Comparison of ENCODE assay signal across 8 mouse cellular contexts in genomic region chr4:63402558-63402957, GRCm38 (mm10). TPM values are rescaled to one million over a fixed set of nuclear protein-coding genes. Genes with fewer than 3 reads are reported as not detected.
DNase-seq lines count a peak whose midpoint lies in the region; ATAC-seq and TF ChIP-seq lines count a peak whose summit lies in the region.

No protein-coding gene starts in this region.

- H3K27ac ChIP-seq in thymus, adult 2 months (ENCODE audit: control insufficient read depth, insufficient read depth, low read length) = peak overlapping the region; percentile 89
- peak overlapping the region; percentile 72 for H3K27ac ChIP-seq in liver, embryonic 15.5 days (replicated peaks)

- peak overlapping the region; percentile 79 for H3K4me3 ChIP-seq in thymus, adult 2 months (ENCODE audit: control insufficient read depth, insufficient read depth, low read length)
- H3K4me3 ChIP-seq in liver, embryonic 15.5 days (replicated peaks) = peak overlapping the region; percentile 46

- peak; percentile 45 for DNase-seq in CD4-positive, CD25-positive, alpha-beta regulatory T cell, adult 2 months (ENCODE audit: low read depth, low spot score)
- no peak for DNase-seq in thymus, adult 2 months
- no peak for DNase-seq in thymus, postnatal 10 days (ENCODE audit: low spot score in 2 of 2)
- no peak for DNase-seq in cerebellum, adult 8-10 months
- no peak for DNase-seq in yolk sac, embryonic 10.5 days (ENCODE audit: low spot score)
- no peak for DNase-seq in cerebellum, adult 11 months

- peaks cover 75% of the 10 kb centered on the region for H3K4me1 ChIP-seq in thymus, adult 2 months (replicated peaks; ENCODE audit: control insufficient read depth, insufficient read depth, low read length)
- peaks cover 95% of the 10 kb centered on the region for H3K4me1 ChIP-seq in liver, embryonic 15.5 days (replicated peaks)

- no peaks in the 10 kb centered on the region for H3K9me3 ChIP-seq in liver, embryonic 15.5 days (replicated peaks)

- no peaks in the 10 kb centered on the region for H3K27me3 ChIP-seq in thymus, adult 2 months (ENCODE audit: control insufficient read depth, insufficient read depth, low read length)
- H3K27me3 ChIP-seq in liver, embryonic 15.5 days = no peaks in the 10 kb centered on the region

- no peak for ATAC-seq in CD4-positive, CD25-positive, alpha-beta regulatory T cell, adult 4 months
- ATAC-seq in liver, embryonic 15.5 days (ENCODE audit: insufficient read depth) = no peak

- 2% methylated on average over 6 of the region's 6 CpGs for WGBS in thymus, adult 2 months
- WGBS in liver, embryonic 15.5 days (ENCODE audit: insufficient replicate concordance) = 37% methylated on average over 6 of the region's 6 CpGs

- no peak for TF ChIP-seq POLR2A in thymus, adult 2 months (IDR thresholded peaks at IDR 0.05; ENCODE audit: control insufficient read depth, extremely low read depth, insufficient read depth, low read length, poor library complexity)

- no peak for TF ChIP-seq CTCF in thymus, adult 2 months (IDR thresholded peaks at IDR 0.05; ENCODE audit: borderline replicate concordance, control insufficient read depth, extremely low read depth, insufficient read depth, low read length, poor library complexity)

- H3K9ac ChIP-seq in liver, embryonic 15.5 days = peak overlapping the region; percentile 30; the same call in 1 of the 2 replicates

- H3K4me2 ChIP-seq in liver, embryonic 15.5 days = peak overlapping the region; percentile 49

- H3K36me3 ChIP-seq in thymus, adult 2 months (ENCODE audit: control insufficient read depth, insufficient read depth, low read length) = peaks cover 4% of the 10 kb centered on the region; the same call in 1 of the 2 replicates
- 0 out of 2 replicates have a peak, but pooled peaks cover under 1% of the 10 kb centered on the region for H3K36me3 ChIP-seq in liver, embryonic 15.5 days (replicated peaks)

RNA-seq across cellular contexts. Expression of gene Akna, which starts 0.6 kb away (rescaled TPM):
- 100 to 1,000 TPM in 1 of 2 experiments, 10 to 100 TPM in 1; 95.9 to 158 TPM for polyA plus RNA-seq in CD4-positive, CD25-positive, alpha-beta regulatory T cell, adult 4 months (2017; shearing (Covaris generic))
- 76.6 and 92.4 TPM in 2 replicates for polyA plus RNA-seq in thymus, adult 2 months (2012; rRNA removed)
- polyA plus RNA-seq in liver, embryonic 15.5 days (2015; fragmentation: Nextera tagmentation; extraction: Ambion mirVana) = 4.8 and 5.7 TPM in 2 replicates

RNA-seq across cellular contexts. Expression of gene Orm2, which starts 40.3 kb away (rescaled TPM):
- polyA plus RNA-seq in CD4-positive, CD25-positive, alpha-beta regulatory T cell, adult 4 months (2017; shearing (Covaris generic)) = under 1 TPM in 1 of 2 experiments, not detected in 1; 0.43 TPM
- 0.31 and 0.38 TPM in 2 replicates for polyA plus RNA-seq in thymus, adult 2 months (2012; rRNA removed)
- not detected in 2 replicates for polyA plus RNA-seq in liver, embryonic 15.5 days (2015; fragmentation: Nextera tagmentation; extraction: Ambion mirVana)

RNA-seq across cellular contexts. Expression of gene Orm3, which starts 46.6 kb away (rescaled TPM):
- 1 to 10 TPM in 1 of 2 experiments, under 1 TPM in 1; 0.79 to 1.2 TPM for polyA plus RNA-seq in CD4-positive, CD25-positive, alpha-beta regulatory T cell, adult 4 months (2017; shearing (Covaris generic))
- polyA plus RNA-seq in thymus, adult 2 months (2012; rRNA removed) = 0.18 and 0.28 TPM in 2 replicates
- polyA plus RNA-seq in liver, embryonic 15.5 days (2015; fragmentation: Nextera tagmentation; extraction: Ambion mirVana) = not detected in 2 replicates

RNA-seq across cellular contexts. Expression of gene Orm1, which starts 58.2 kb away (rescaled TPM):
- not detected for polyA plus RNA-seq in CD4-positive, CD25-positive, alpha-beta regulatory T cell, adult 4 months (2017; shearing (Covaris generic))
- polyA plus RNA-seq in thymus, adult 2 months (2012; rRNA removed) = 3.5 and 5.3 TPM in 2 replicates
- 0.50 and 0.77 TPM in 2 replicates for polyA plus RNA-seq in liver, embryonic 15.5 days (2015; fragmentation: Nextera tagmentation; extraction: Ambion mirVana)

Comparison
In these comparisons a context has a peak if more than half of its experiments do, and no peak if none do; other contexts are left out.
1. RNA of gene Akna, which starts 0.6 kb away (polyA plus RNA-seq): 95.9 to 158 TPM in CD4-positive, CD25-positive, alpha-beta regulatory T cell, adult 4 months and 76.6 to 92.4 TPM in thymus, adult 2 months; 4.8 to 5.7 TPM in liver, embryonic 15.5 days; every median in the first group is over 10 times any median in the second.